Mouse (Mus musculus): ENCODE data around the gene Pfkm. TPM values are rescaled to one million over a fixed set of nuclear protein-coding genes. Genes with fewer than 3 reads are reported as not detected.
A peak's percentile ranks its signal among the peaks of the same experiment; 100 is the strongest.

The Pfkm gene
- total RNA-seq, 2 experiments from 2014 or later: 379 to 387 TPM

DNA sequence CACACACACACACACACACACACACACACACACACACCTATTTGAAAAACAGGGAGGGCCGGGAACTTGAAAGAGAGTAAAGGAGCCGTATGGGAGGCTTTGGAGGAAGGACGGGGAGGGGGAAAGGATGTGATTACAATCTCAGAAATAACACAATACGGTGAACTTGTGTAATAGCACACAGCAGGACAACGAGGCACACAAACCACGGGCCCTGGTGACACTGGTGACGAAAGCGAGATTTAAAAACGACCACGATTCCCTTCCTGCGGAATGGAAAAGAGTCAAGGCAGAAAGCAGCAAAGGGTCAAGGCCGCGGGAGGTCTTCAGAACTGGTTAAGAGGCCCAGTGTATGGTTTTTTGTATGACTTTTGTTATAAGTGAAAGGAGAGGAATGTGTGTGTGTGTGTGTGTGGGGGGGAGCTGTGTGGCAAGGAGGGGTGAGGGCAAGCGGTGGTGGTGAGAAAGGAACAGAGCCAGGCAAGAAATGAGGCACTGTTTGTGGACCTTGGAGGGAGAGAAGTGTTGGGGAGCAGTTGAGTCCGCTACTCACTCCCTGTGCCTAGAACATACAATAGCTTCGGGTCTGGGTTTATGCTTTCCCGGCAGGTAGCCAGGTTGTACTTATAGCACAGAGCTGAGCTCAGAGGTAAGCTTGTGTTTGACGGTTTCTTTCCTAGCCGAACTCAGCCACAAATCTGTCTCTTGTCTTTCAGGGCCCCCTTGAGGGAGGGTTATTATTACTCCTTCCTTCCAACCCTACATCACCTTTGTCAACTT, 68.8 kb downstream of the Pfkm start:
- DNase-seq (ENCODE audit: extremely low spot score in 1 of 2, low spot score in 2 of 2): no peak
- intact Hi-C loops (cut with DNase I): loop anchor here (10.0 kb wide), 1 partner anchor 306 kb away; no protein-coding TSS in a partner anchor
- no peak for TF ChIP-seq CTCF (IDR thresholded peaks at IDR 0.05)
- H3K27ac ChIP-seq: no peak overlapping the region
- no peak overlapping the region for H3K4me3 ChIP-seq

DNA sequence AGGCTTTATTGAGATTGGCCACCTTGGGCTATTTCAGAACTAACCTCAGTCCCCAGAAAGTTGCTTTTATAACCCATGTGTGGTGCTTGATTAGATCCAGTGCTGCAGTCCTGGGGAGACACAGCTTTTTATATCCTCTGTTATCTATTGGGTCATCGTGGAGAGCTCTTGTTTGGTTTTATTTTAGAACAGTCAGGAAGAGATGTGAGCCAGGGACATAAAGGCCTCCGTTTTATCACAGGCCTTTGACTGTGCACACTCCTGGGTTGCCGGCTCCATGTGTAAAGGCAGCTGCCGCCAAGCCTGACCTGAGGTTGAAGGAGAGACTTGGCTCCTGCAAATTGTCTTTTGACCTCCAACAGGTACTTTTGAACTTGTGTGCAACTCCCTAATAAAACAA, 70.2 kb downstream of the Pfkm start:
- intact Hi-C loops (cut with DNase I): loop anchor here (10.0 kb wide), 1 partner anchor 308 kb away; no protein-coding TSS in a partner anchor
- H3K27ac ChIP-seq: no peak overlapping the region
- no peak for DNase-seq (ENCODE audit: extremely low spot score in 1 of 2, low spot score in 2 of 2)
- no peak for TF ChIP-seq CTCF (IDR thresholded peaks at IDR 0.05)
- no peak overlapping the region for H3K4me3 ChIP-seq

DNA sequence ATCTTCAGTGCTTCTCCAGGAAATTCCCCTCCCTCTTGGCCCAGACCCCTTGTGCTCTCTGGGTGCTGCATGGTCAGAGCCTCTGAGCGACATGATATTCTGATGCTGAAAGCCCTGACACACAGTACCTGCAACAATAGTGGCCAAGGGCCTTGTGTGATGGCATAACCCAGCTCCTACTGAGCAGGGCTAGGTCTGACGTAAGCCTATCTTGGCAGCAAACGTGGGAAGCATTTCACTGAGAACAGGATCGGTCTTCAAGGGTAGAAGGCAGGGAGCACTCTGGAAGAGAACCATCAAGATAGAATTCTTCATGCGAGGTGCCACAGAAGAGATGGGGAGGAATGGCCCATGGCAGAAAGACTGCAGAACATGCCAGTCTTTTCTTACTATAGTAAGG, 73.1 kb downstream of the Pfkm start, which contains the start of gene Asb8:
TSS of gene Asb8 (minus strand) at position 101 of the 400 bp plus-strand sequence.
- no peak for DNase-seq (ENCODE audit: extremely low spot score in 1 of 2, low spot score in 2 of 2)
- Histone ChIP-seq H3K27ac (no peak within 1 kb of the TSS), H3K4me3 (no peak within 1 kb of the TSS)
- intact Hi-C loops (cut with DNase I): loop anchor here (10.0 kb wide), 1 partner anchor 311 kb away; no protein-coding TSS in a partner anchor
- TF ChIP-seq CTCF (IDR thresholded peaks at IDR 0.05): no peak

DNA sequence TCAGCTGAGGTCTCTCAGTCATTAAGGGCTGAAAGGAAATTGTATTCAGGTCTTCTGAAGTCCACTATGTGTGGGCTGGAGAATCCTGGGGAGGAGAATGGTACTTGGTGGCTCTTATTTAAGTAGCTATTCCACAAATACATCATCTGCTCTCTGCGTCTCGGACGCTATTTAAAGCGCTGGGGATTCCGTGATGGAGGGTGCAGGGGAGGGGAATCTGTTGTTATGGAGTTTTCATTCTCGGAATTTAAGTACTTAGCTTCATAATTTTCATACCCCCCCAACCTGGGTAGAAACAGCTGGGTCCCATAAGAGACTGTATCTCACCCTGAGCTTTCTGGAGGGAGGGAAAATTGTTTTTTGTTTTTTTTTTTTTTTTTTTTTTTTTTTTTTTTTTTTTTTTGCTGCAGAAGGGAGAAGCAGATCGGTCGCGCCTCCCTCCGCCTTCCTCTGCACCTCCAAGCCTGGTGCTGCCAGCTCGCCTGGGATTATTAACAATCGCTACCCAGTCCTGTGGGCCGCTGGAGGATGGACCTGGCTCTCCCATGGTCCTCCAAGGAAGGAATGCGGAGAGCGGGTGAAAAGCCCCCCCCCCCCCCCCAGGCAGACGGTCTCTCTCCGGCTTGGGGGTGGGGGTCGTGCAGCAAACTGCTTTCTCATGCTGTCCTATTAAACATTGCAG, 74.7 kb downstream of the Pfkm start, which contains the start of gene Ccdc184:
TSS of gene Ccdc184 (plus strand) at position 196 of the 682 bp plus-strand sequence.
- intact Hi-C loops (cut with DNase I): loop anchor here (2.0 to 10.0 kb wide), 2 partner anchors 18 to 312 kb away; no protein-coding TSS in a partner anchor
- H3K4me3 ChIP-seq: peak within 1 kb of the TSS; percentile 83
- H3K27ac ChIP-seq: peak within 1 kb of the TSS; percentile 94
- no peak for DNase-seq (ENCODE audit: extremely low spot score in 1 of 2, low spot score in 2 of 2)
- no peak for TF ChIP-seq CTCF (IDR thresholded peaks at IDR 0.05)

DNA sequence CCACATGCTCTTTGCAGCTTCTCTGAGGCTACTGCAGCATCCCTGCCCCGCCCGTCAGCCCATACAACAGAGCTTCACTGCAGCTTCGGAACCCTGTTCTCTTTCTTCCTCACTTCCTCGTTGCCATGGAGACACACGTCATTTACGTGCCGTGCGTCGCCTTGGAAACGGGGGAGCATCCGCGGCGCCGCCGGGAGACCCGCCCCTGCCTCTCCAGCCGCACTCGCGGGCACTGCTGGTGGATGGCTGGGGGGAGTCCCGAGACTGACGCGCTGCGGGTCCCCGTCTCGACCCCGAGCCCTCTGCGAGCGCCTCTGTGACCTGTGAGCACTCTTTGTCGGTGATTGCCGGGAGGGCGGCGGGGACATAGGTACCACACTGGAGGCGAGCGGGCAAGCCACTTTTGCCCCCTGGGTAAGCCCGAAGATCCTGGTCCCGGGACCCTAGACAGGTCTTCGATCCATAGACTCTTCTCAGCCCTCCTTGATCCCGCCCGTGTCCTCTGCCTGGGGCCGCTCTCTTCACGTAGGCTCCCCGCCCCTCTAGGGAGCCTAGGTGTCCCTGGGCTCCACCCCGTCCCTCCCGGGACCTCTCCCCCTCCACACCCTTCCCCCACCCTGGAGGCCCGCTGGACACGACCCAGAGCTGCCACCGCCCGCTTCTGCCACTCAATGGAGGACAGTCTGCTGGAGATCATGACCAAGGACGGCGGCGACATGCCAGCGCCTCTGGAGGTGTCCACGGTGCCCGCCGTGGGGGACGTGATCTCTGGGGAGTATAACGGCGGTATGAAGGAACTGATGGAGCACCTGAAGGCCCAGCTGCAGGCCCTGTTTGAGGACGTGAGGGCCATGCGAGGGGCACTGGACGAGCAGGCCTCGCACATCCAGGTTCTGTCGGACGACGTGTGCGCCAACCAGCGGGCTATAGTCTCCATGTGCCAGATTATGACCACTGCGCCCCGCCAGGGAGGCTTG, 75.5 kb downstream of the Pfkm start:
- DNase-seq (ENCODE audit: extremely low spot score in 1 of 2, low spot score in 2 of 2): peak; percentile 91
- Histone ChIP-seq H3K4me3 (peak overlapping the region; percentile 83), H3K27ac (peak overlapping the region; percentile 94)
- intact Hi-C loops (cut with DNase I): loop anchor here (2.0 to 10.0 kb wide), 2 partner anchors 19 to 313 kb away; no protein-coding TSS in a partner anchor
- no peak for TF ChIP-seq CTCF (IDR thresholded peaks at IDR 0.05)

DNA sequence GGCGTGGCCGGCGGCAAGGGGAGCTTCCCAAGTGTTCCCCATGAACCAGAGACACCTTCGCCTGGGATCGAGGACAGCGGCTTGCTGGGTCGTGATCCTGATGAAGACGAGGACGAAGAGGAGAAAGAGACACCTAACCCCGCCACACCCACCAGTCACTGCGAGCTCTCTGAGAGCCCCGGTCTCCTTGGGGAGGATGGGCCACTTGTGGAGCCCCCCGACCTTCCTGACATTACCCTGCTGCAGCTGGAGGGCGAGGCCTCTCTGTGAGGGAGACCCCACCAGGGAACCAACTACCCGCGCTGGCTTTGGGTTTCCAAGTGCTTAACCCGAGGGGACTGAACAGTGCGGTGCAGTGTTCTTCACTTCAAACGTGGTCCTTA, 76.2 kb downstream of the Pfkm start:
- TF ChIP-seq CTCF (IDR thresholded peaks at IDR 0.05): no peak
- peak overlapping the region; percentile 83 for H3K4me3 ChIP-seq
- DNase-seq (ENCODE audit: extremely low spot score in 1 of 2, low spot score in 2 of 2): no peak
- peak overlapping the region; percentile 94; the same call in 1 of the 2 replicates for H3K27ac ChIP-seq
- intact Hi-C loops (cut with DNase I): loop anchor here (10.0 kb wide), 1 partner anchor 314 kb away; no protein-coding TSS in a partner anchor

DNA sequence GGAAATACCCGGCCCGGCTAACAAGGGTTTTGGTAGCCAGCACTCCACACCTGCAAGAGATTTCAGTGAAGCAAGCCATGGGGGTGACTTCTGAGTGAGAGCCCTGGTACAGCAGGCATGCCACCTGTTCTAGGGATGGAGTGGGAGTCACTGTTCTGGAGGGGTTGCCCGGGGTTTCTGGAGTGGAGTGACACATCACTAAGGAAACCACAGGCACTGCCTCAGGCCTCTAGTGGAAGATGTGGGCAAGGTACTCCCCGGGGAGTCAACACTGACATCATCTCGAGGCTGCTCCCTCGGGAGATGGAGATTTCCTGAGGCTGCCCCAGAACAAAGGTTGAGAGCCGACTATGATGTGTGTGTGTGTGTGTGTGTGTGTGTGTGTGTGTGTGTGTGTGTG, 78.0 kb downstream of the Pfkm start:
- no peak overlapping the region; the same call in 1 of the 2 replicates for H3K27ac ChIP-seq
- H3K4me3 ChIP-seq: peak overlapping the region; percentile 83
- peak; percentile 54 to 62 for DNase-seq (ENCODE audit: extremely low spot score in 1 of 2, low spot score in 2 of 2)
- TF ChIP-seq CTCF (IDR thresholded peaks at IDR 0.05): no peak; the same call in 1 of the 2 replicates
- intact Hi-C loops (cut with DNase I): loop anchor here (5.0 kb wide), 2 partner anchors 63 to 208 kb away; partner anchors contain the start of gene Tmem106c

DNA sequence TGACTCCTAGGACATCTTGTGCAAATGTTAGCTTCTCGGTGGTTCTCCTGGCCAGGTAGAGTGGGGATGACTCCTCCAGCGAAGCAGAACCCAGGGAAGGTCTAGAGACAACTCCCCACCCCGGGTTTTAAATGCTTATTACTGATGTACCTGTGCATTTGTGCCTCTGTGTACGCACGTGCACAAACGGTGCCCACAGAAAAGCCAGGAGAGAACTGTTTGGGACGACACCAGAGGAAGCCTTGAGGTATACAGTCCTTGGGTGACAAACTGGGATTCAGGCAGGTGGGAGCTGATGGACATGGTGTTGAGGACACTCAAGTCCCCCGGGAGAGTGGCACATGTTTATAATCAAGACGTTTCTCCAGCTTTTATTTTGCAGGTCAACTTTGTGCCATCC, 78.5 kb downstream of the Pfkm start:
- Histone ChIP-seq H3K4me3 (peak overlapping the region; percentile 28; the same call in 1 of the 2 replicates), H3K27ac (peak overlapping the region; percentile 59)
- no peak for TF ChIP-seq CTCF (IDR thresholded peaks at IDR 0.05)
- intact Hi-C loops (cut with DNase I): loop anchor here (5.0 kb wide), 2 partner anchors 64 to 209 kb away; partner anchors contain the start of gene Tmem106c
- no peak for DNase-seq (ENCODE audit: extremely low spot score in 1 of 2, low spot score in 2 of 2)

DNA sequence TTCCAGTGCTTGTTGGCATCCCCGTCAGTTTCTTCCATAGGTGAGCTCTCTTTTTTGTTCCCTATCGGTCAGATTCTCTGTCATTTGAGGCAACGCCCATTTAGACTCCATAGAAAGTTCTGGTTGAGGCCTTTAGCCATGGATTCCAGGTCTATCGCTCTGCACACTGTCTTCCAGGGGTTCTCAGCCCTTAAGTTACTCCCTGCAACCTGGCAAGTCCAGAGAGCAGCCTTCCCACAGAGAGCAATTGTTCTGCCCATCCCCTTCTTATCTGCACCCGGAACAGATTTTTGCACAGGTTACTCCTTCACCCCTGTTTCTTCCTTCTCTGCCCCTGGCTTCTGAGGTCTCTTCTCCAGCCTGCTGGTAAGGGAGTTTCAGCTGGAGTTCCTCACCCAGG, 79.7 kb downstream of the Pfkm start:
- intact Hi-C loops (cut with DNase I): loop anchor here (2.0 to 5.0 kb wide), 3 partner anchors 65 to 210 kb away; partner anchors contain the start of genes Pfkm, Senp1 and Tmem106c
- H3K4me3 ChIP-seq: no peak overlapping the region
- H3K27ac ChIP-seq: no peak overlapping the region; the same call in 1 of the 2 replicates
- TF ChIP-seq CTCF (IDR thresholded peaks at IDR 0.05): no peak
- DNase-seq (ENCODE audit: extremely low spot score in 1 of 2, low spot score in 2 of 2): no peak

DNA sequence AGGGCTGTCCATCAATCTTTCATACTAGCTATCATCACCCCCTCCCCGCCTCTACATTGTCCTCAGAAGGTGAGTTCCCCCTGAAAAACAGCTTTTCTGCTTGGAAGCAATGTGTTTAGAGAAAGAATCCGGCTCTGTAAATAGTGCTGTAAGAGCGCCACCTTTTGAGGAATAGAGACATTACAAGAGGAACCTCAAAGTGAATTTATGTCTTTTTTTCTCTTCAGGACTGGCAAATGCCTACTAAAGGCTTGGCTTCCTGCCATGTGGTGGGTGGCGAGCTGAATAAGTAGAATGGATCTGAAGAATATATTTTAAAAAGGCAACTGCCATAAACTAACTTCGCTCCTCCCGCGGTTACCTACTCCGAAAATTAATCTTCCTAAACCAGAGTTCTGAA, 81.4 kb downstream of the Pfkm start:
- H3K4me3 ChIP-seq: no peak overlapping the region
- intact Hi-C loops (cut with DNase I): loop anchor here (2.0 to 5.0 kb wide), 3 partner anchors 67 to 212 kb away; partner anchors contain the start of genes Pfkm, Senp1 and Tmem106c
- H3K27ac ChIP-seq: no peak overlapping the region
- peak; percentile 69 to 82 for DNase-seq (ENCODE audit: extremely low spot score in 1 of 2, low spot score in 2 of 2)
- peak; percentile 87 for TF ChIP-seq CTCF (IDR thresholded peaks at IDR 0.05)
